Mouse (Mus musculus): ENCODE measurements at regions not wholly inside any gene's neighbourhood (a gene's known extent, or its start where the extent isn't known, plus 50 kb on each side); places are given as distances from the start of the nearest gene placed in this dataset.

DNA sequence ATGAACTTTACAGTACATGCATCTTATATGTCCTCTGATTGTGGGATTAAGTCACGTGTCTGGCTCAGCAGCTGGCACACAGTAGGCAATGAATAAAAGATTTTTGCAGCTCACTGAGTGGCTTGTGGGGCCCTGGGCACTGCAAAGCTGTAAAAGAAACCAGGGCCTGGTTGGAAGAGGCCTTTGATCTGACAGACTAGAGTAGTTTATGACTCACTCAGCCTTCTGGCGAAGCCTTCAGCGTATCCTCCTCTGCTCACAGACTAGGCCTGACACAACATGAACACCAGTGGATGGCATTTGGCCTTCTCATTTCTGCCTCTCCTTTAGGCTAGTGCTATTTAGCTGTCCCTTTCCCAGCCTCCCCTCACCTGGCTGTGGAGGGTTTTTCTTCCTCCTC lies 260.6 kb downstream of the Gm12728 start:
- TF ChIP-seq POLR2A (IDR thresholded peaks at IDR 0.05; ENCODE audit: control insufficient read depth in 1 of 2, insufficient read depth in 1 of 2, low read depth in 1 of 2, low read length in 2 of 2, poor library complexity in 1 of 2): no peak
- no peak for TF ChIP-seq TCF12 (IDR thresholded peaks at IDR 0.05; ENCODE audit: low read depth, low read length)
- no peak for TF ChIP-seq JUND (IDR thresholded peaks at IDR 0.05; ENCODE audit: low read depth, low read length)
- no peak for TF ChIP-seq CTCF (IDR thresholded peaks at IDR 0.05 in 2 of 3, conservative IDR thresholded peaks at IDR 0.05 in 1 of 3; ENCODE audit: control insufficient read depth in 1 of 3, insufficient read depth in 1 of 3, low read depth in 2 of 3, low read length in 3 of 3, poor library complexity in 1 of 3, severe bottlenecking in 1 of 3)
- TF ChIP-seq KAT2A (conservative IDR thresholded peaks at IDR 0.05; ENCODE audit: low read depth, low read length): no peak
- no peak for TF ChIP-seq HCFC1 (IDR thresholded peaks at IDR 0.05; ENCODE audit: low read depth, low read length)
- no peak for TF ChIP-seq ZNF384 (IDR thresholded peaks at IDR 0.05; ENCODE audit: low read depth, low read length)
- TF ChIP-seq POLR2AphosphoS5 (IDR thresholded peaks at IDR 0.05; ENCODE audit: borderline replicate concordance, low read depth, low read length): no peak
- TF ChIP-seq ETS1 (IDR thresholded peaks at IDR 0.05; ENCODE audit: low read depth, low read length): no peak
